Mouse (Mus musculus) right cerebral cortex, postnatal 14 days (tissue): ENCODE measurements at regions not wholly inside any gene's neighbourhood (a gene's known extent, or its start where the extent isn't known, plus 50 kb on each side); places are given as distances from the start of the nearest gene placed in this dataset.

Experiments used
- DNase-seq: peaks from one replicate; pipeline ENCODE4 v3.0.0; 2022

- no peak for DNase-seq
Observed at GRCm38 (mm10) chr5:74121861-74122630, 53.8 kb upstream of the Usp46 start.

- peak; percentile 55 for DNase-seq
Observed at GRCm38 (mm10) chr5:74126015-74126896, 58.0 kb upstream of the Usp46 start.

GRCm38 (mm10) chr5:74127518-74127917, 59.3 kb upstream of the Usp46 start:
- DNase-seq, result no peak

GRCm38 (mm10) chr5:74129636-74130035, 61.4 kb upstream of the Usp46 start:
- DNase-seq, result no peak

- DNase-seq, result no peak
Observed at GRCm38 (mm10) chr5:74132671-74133070, 62.4 kb upstream of the Rasl11b start.

- DNase-seq, result no peak
Observed at GRCm38 (mm10) chr5:74136377-74136776, 58.7 kb upstream of the Rasl11b start.

- DNase-seq, result no peak
Observed at GRCm38 (mm10) chr5:74136868-74137439, 58.1 kb upstream of the Rasl11b start.

- DNase-seq, result no peak
Observed at GRCm38 (mm10) chr5:74143994-74144393, 51.1 kb upstream of the Rasl11b start.

- no peak for DNase-seq
Observed at GRCm38 (mm10) chr5:74144765-74145164, 50.3 kb upstream of the Rasl11b start.
